Mouse (Mus musculus) C2C12 (cell line): ENCODE measurements at regions not wholly inside any gene's neighbourhood (a gene's known extent, or its start where the extent isn't known, plus 50 kb on each side); places are given as distances from the start of the nearest gene placed in this dataset.

ENCODE experiments used
- CTCF ChIP-seq: IDR thresholded peaks from one replicate; pipeline ENCODE4 v1.5.1; 2011; ENCODE audit not compliant: control insufficient read depth, insufficient read depth, insufficient read length
- MAX ChIP-seq: IDR thresholded peaks from one replicate; pipeline ENCODE4 v1.6.1; 2011; ENCODE audit warnings: mild to moderate bottlenecking, control low read depth
- MYOD1 ChIP-seq: IDR thresholded peaks from one replicate; pipeline ENCODE4 v1.6.1; 2011; ENCODE audit warnings: low read depth; ENCODE audit not compliant: control insufficient read depth, insufficient read length

DNA sequence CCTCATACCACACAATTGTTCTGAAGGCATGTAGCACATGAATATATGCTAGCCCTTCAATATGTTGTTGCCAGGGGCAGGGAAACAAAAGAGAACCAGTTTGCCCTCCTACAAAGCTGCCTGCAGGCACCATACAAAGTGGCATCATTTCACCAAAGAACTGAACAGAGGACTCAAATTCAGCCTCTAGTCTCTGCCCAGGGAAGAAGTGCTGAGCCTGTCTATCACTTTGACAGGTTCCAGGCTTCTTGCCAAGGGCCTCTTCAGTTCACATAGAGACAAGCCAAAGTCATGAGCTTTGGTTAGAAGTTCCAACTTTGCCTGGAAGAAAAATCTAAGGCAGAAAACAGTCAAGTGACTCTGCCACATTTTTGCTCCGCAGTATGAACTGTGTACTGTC, 223.4 kb upstream of the Ercc4 start:
- TF ChIP-seq MYOD1 (no peak), CTCF (no peak), MAX (no peak)
